Mouse (Mus musculus) frontal cortex, postnatal 36 days (tissue): ENCODE results near the gene Lsm2.
"Not testable (repeated sequence)": the region's sequence is repeated elsewhere in the genome, so short reads cannot be mapped to it uniquely, and the experiment has no call there.

ENCODE experiments used
- DNase-seq, 2 experiments: peaks; one replicate each; pipeline ENCODE4 v3.0.0; 2022; ENCODE audit warnings: low spot score in 2 of 2

Lsm2 gene

DNA sequence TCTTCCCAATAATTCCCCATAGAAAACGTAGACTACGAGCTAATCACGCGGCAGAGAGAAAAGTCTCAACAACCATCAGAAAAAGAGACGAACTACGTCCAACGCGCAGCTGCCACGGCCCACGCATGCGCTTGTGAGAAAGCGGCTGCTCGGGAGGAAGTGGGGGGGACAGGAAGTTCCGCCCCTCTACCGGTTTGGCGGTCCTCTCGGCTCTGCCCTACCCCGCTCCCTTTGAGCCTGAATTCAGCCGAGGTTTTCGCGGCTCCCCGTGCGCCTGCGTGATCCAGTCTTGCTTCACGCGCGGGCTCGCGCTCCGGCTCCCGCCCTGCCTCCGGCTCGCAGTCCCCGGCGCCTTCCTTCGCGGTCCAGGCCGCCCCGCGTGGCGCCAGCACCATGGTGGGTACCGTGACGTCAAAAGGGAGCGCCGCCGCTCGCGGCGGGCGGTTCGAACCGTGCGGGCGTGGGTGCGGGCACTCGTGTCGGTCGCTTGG lies at the start of gene Lsm2:
TSS of gene Lsm2 (plus strand) at position 173 of the 491 bp plus-strand sequence.
- peak; percentile 95 to 96 for DNase-seq

DNA sequence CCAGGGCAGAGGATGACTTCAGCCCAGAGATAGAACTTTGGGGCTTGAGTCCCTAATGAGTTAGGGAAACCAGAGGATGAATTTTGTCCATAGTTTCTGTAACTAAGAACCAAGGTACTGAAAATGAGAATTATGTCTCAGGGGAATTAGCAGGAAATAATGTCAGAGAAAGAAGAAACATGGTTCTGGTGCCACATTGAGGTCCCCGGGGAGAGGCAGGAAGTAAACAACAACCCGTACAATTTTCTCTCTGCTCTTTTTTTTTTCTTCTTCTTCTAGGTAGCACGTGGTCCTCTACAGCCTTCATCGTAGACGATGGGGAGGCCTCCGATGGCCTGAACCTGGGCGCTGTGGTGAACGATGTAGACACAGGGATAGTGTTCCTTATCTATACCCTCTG lies 49.4 kb upstream of the Lsm2 start:
- no peak for DNase-seq

GRCm38 (mm10) chr17:34934031-34934430 lies 47.6 kb upstream of the Lsm2 start:
- no peak for DNase-seq

GRCm38 (mm10) chr17:34934830-34935229 lies 46.8 kb upstream of the Lsm2 start:
- DNase-seq: no peak

DNA sequence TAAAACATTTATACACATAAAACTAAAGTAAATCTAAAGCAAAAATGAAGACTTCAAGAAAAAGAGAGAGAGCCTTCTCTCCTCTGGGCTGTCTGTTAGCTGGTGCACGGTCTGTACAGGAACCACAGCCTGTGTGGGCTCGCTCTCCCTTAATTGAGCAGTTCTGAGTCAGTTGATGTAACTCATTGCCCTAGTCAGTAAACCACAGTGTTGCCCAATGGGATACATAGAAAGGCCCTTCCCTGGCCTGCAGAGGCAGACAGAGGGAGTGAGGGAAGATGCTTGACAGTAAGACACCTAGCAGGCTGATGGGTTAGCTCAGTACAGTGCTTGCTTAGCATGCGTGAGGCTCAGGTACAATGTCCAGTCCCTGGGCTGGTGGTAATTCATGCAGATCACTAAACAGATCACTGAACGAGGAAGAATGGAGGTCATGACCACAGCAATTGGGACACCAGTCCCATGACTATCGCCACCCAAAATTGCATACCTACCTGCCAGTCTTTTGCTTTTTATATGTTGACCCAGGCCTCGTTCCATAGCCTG lies 43.6 kb upstream of the Lsm2 start:
- no peak for DNase-seq

DNA sequence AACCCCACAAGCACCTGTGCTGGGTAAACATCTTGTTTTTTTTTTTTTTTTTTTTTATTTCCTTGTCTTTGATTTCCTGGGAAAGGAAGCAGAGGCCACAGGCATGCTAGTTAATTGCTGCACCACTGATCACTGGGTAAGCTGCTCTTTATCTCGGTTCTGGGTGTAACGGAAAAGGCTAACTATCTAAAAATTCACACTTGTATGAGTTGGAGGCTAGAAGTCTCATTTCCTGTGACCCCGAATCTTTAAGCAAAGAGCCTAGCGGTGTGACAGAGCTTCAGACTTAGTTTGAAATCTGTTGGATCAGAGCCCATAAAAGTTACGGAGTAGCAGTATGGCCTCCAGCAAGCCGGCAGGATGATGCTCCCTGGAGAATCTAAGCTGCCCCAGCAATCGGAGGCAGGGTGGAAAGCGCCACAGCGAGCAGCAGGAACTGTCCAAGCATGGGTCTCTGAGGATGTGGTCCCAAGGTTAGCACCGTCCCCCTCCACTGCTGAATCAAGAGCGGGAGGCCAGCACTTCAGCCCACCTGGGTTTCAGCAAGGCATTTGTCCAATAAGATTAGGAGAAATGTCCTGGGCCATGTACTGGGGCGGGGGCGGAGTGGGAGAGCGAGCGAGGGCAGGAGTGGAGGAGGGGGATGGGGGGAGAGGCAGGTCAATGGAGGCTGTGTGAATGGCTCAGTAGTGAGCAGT lies 40.2 kb upstream of the Lsm2 start:
- no peak for DNase-seq

- DNase-seq: no peak
Measured at GRCm38 (mm10) chr17:34943128-34943815, 38.4 kb upstream of the Lsm2 start.

GRCm38 (mm10) chr17:34944362-34944761 lies 37.3 kb upstream of the Lsm2 start:
- DNase-seq: no peak

- DNase-seq: no peak
Measured at GRCm38 (mm10) chr17:34946486-34947140, 35.0 kb upstream of the Lsm2 start.

- DNase-seq: no peak
Measured at GRCm38 (mm10) chr17:34947606-34948005, 34.1 kb upstream of the Lsm2 start.

DNA sequence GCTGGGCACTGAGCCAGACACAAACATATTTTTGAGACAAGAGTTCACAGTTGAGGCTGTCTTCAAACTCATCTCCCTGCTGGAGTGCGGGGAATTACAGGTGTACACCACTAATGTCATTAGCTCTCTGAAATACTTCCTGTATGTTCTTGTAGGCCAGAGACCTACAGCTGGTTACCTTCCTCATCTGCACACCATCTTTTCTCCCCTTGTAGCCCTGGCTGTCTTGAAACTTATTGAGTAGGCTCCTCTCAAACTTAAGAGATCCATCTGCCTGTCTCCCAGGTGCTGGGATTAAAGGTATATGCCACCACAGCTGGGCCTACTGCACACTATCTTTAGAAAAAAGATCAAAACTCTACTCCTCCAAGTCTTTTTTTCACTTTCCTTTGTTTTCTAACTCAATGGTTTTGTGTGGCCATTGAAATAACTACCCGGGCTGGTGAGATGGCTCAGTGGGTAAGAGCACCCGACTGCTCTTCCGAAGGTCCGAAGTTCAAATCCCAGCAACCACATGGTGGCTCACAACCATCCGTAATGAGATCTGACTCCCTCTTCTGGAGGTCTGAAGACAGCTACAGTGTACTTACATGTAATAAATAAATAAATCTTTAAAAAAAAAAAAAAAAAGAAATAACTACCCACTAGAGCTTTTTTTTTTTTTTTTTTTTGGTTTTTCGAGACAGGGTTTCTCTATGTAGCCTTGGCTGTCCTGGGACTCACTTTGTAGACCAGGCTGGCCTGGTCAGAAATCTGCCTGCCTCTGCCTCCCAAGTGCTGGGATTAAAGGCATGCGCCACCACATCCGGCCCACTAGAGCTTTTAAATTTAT lies 32.7 kb upstream of the Lsm2 start:
- not testable (repeated sequence) for DNase-seq

GRCm38 (mm10) chr17:34949553-34949969 lies 32.1 kb upstream of the Lsm2 start:
- no peak for DNase-seq

DNA sequence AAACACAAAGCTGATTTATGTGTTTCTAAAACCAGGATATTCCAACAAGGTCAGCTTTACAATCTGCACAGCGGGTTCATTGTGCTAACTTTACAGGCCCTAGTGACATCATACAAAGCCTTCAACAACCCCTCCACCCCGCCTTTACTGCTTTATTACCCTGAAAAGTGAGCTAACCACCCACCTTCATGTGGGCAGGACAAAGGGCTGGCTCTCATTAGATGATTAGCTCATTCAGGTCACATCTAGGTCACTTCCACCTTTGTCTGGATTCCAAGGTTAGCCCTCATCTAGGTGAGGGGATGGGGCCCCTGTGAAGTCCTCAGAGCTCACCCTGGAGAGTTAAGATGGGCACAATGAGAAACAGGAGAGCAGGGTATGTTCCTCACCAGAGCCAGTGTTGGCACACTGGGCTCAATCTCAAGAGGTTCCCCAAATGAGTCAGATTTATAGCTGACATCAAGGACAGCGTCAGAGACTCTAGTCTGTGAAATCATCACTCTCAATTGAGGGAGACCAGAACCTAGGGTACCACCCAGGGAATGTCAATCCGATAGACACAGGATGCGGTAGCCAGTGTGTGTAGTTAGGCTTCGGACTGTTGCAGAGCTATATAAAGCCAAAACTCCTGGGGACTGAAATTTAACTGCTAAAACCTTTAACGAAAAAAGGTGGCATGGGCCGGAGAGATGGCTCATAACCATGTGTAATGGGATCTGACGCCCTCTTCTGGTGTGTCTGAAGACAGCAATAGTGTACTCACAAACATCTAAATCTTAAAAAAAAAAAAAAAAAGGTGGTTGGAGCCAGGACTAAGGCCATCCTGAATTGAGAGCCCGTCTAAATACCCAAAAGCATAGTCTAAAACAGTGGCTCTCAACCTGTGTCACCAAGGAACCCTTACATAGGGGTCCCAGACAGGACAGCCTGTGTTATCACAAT lies 30.9 kb upstream of the Lsm2 start:
- DNase-seq: no peak

- DNase-seq: peak; percentile 53 to 56
Measured at GRCm38 (mm10) chr17:34951636-34952377, 29.9 kb upstream of the Lsm2 start.

- DNase-seq: peak; percentile 75
Measured at GRCm38 (mm10) chr17:34952378-34953040, 29.2 kb upstream of the Lsm2 start.

DNA sequence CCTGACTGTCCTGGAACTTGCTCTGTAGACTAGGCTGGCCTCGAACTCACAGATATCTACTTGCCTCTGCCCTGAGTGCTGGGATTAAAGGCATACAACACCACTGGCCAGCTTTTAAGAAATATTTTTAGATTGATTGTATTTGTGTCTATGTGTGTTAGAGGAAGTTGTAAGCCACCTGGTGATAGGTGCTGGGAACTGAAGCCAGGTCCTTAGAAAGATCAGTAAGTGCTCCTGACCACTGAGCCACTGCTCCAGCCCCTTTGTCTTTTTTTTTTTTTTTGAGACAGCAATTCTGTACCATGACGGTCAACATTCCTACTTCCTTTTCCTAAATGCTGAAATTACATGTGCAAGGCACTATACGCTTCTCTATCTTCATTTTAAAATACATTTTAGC lies 28.4 kb upstream of the Lsm2 start:
- DNase-seq: no peak

- DNase-seq: no peak
Measured at GRCm38 (mm10) chr17:34953904-34954303, 27.8 kb upstream of the Lsm2 start.

GRCm38 (mm10) chr17:34954831-34955230 lies 26.8 kb upstream of the Lsm2 start:
- no peak for DNase-seq

GRCm38 (mm10) chr17:34955884-34956283 lies 25.8 kb upstream of the Lsm2 start:
- no peak for DNase-seq
